Mouse (Mus musculus) MEL (cell line): ENCODE results near the gene St6galnac3. TPM values are rescaled to one million over a fixed set of nuclear protein-coding genes. Genes with fewer than 3 reads are reported as not detected.

Experiments used
- DNase-seq: peaks from one replicate; pipeline ENCODE4 v3.0.0; 2011; ENCODE audit warnings: low read depth, low spot score
- H3K27ac ChIP-seq: 2 replicates; pipeline ENCODE4 v1.5.1; 2012; ENCODE audit warnings: low read depth, mild to moderate bottlenecking, control low read depth, low read length, moderate library complexity; ENCODE audit not compliant: control insufficient read depth
- H3K27me3 ChIP-seq, 2 experiments: fragments of 150-350 bp in 1 of 2; sonication (generic) in 1 of 2; 2 replicates each; pipeline ENCODE4 v1.6.1; 2012; ENCODE audit warnings: low read length in 2 of 2, mild to moderate bottlenecking in 2 of 2, improper control_type of control experiment in 1 of 2, moderate library complexity in 1 of 2; ENCODE audit not compliant: insufficient read depth in 2 of 2, control insufficient read depth in 1 of 2
- H3K36me3 ChIP-seq, 2 experiments: 2 replicates each; pipeline ENCODE4 v1.6.1; 2012 to 2014; ENCODE audit warnings: low read length in 2 of 2, improper control_type of control experiment in 1 of 2, inconsistent platforms in 1 of 2, mild to moderate bottlenecking in 1 of 2; ENCODE audit not compliant: insufficient read depth in 2 of 2, control insufficient read depth in 1 of 2
- H3K4me1 ChIP-seq, 2 experiments: fragments of 150-350 bp in 1 of 2; sonication (generic) in 1 of 2; 2 replicates each; pipeline ENCODE4 v1.6.1; 2012; ENCODE audit warnings: low read length in 2 of 2, improper control_type of control experiment in 1 of 2, mild to moderate bottlenecking in 1 of 2; ENCODE audit not compliant: insufficient read depth in 2 of 2, control insufficient read depth in 1 of 2
- H3K4me3 ChIP-seq, 2 experiments: fragments of 150-350 bp in 1 of 2; sonication (generic) in 1 of 2; 2 replicates each; pipeline ENCODE4 v1.5.1; 2012; ENCODE audit warnings: low read depth in 2 of 2, low read length in 2 of 2, mild to moderate bottlenecking in 2 of 2, moderate library complexity in 2 of 2, control low read depth in 1 of 2, improper control_type of control experiment in 1 of 2; ENCODE audit not compliant: control insufficient read depth in 1 of 2, insufficient read depth in 1 of 2
- H3K79me2 ChIP-seq: 2 replicates; pipeline ENCODE4 v1.6.1; 2012; ENCODE audit warnings: mild to moderate bottlenecking, low read length, moderate library complexity; ENCODE audit not compliant: control insufficient read depth, poor library complexity, insufficient read depth
- H3K9ac ChIP-seq: 2 replicates; pipeline ENCODE4 v1.6.1; 2012; ENCODE audit warnings: low read depth, mild to moderate bottlenecking, control low read depth, low read length, moderate library complexity; ENCODE audit not compliant: control insufficient read depth, poor library complexity, severe bottlenecking
- H3K9me3 ChIP-seq: fragments of 150-350 bp; sonication (generic); replicated peaks from 2 replicates; pipeline ENCODE4 v1.6.1; 2012; ENCODE audit warnings: mild to moderate bottlenecking, low read length, improper control_type of control experiment, moderate library complexity; ENCODE audit not compliant: insufficient read depth
- BHLHE40 ChIP-seq: IDR thresholded peaks from 2 replicates; pipeline ENCODE4 v1.6.1; 2012; ENCODE audit warnings: low read depth, mild to moderate bottlenecking, inconsistent platforms, low read length, improper control_type of control experiment, borderline replicate concordance
- CHD1 ChIP-seq: IDR thresholded peaks from 2 replicates; pipeline ENCODE4 v1.6.1; 2012; ENCODE audit warnings: low read depth, mild to moderate bottlenecking, inconsistent platforms, low read length, improper control_type of control experiment
- CTCF ChIP-seq, 3 experiments: IDR thresholded peaks in 2 of 3; conservative IDR thresholded peaks in 1 of 3; 2 replicates each; pipeline ENCODE4 v1.5.1; 2011 to 2012; ENCODE audit warnings: low read length in 3 of 3, low read depth in 2 of 3, mild to moderate bottlenecking in 2 of 3, improper control_type of control experiment in 1 of 3, inconsistent platforms in 1 of 3, mixed read lengths in 1 of 3, moderate library complexity in 1 of 3; ENCODE audit not compliant: control insufficient read depth in 1 of 3, insufficient read depth in 1 of 3, poor library complexity in 1 of 3, severe bottlenecking in 1 of 3
- E2F4 ChIP-seq: IDR thresholded peaks from 2 replicates; pipeline ENCODE4 v1.6.1; 2011; ENCODE audit warnings: low read depth, low read length, improper control_type of control experiment, borderline replicate concordance
- ELF1 ChIP-seq: IDR thresholded peaks from 2 replicates; pipeline ENCODE4 v1.6.1; 2014; ENCODE audit warnings: low read depth, mild to moderate bottlenecking, inconsistent platforms, low read length, improper control_type of control experiment, moderate library complexity
- EP300 ChIP-seq, 2 experiments: IDR thresholded peaks; 2 replicates each; pipeline ENCODE4 v1.6.1; 2011; ENCODE audit warnings: improper control_type of control experiment in 2 of 2, low read length in 2 of 2, low read depth in 1 of 2, mild to moderate bottlenecking in 1 of 2
- GABPA ChIP-seq: IDR thresholded peaks from 2 replicates; pipeline ENCODE4 v1.6.1; 2012; ENCODE audit warnings: low read depth, mild to moderate bottlenecking, inconsistent platforms, low read length, improper control_type of control experiment, moderate library complexity
- GATA1 ChIP-seq: IDR thresholded peaks from 2 replicates; pipeline ENCODE4 v1.6.1; 2011; ENCODE audit warnings: low read depth, low read length, improper control_type of control experiment
- JUND ChIP-seq: IDR thresholded peaks from 2 replicates; pipeline ENCODE4 v1.6.1; 2011; ENCODE audit warnings: low read depth, mild to moderate bottlenecking, improper control_type of control experiment, low read length
- KAT2A ChIP-seq: conservative IDR thresholded peaks from 2 replicates; pipeline ENCODE4 v1.6.1; 2012; ENCODE audit warnings: low read depth, low read length, improper control_type of control experiment, inconsistent platforms
- MAFK ChIP-seq: IDR thresholded peaks from 2 replicates; pipeline ENCODE4 v1.6.1; 2011; ENCODE audit warnings: low read depth, mild to moderate bottlenecking, low read length, improper control_type of control experiment, borderline replicate concordance
- MAX ChIP-seq: IDR thresholded peaks from 2 replicates; pipeline ENCODE4 v1.6.1; 2011; ENCODE audit warnings: low read length, improper control_type of control experiment
- MAZ ChIP-seq: IDR thresholded peaks from 2 replicates; pipeline ENCODE4 v1.6.1; 2012; ENCODE audit warnings: low read depth, mild to moderate bottlenecking, inconsistent platforms, low read length, improper control_type of control experiment
- MEF2A ChIP-seq: IDR thresholded peaks from 2 replicates; pipeline ENCODE4 v1.6.1; 2014; ENCODE audit warnings: low read depth, mild to moderate bottlenecking, inconsistent platforms, low read length, improper control_type of control experiment; ENCODE audit not compliant: poor library complexity, insufficient replicate concordance, severe bottlenecking; ENCODE audit errors: extremely low read depth
- MXI1 ChIP-seq: IDR thresholded peaks from 2 replicates; pipeline ENCODE4 v1.6.1; 2011; ENCODE audit warnings: mild to moderate bottlenecking, low read depth, low read length, improper control_type of control experiment
- MYC ChIP-seq: IDR thresholded peaks from 2 replicates; pipeline ENCODE4 v1.6.1; 2011; ENCODE audit warnings: low read depth, mild to moderate bottlenecking, low read length, improper control_type of control experiment, moderate library complexity
- NELFE ChIP-seq: IDR thresholded peaks from 2 replicates; pipeline ENCODE4 v1.6.1; 2011; ENCODE audit warnings: low read depth, low read length, improper control_type of control experiment
- NRF1 ChIP-seq: IDR thresholded peaks from 2 replicates; pipeline ENCODE4 v1.6.1; 2014; ENCODE audit warnings: low read depth, mild to moderate bottlenecking, inconsistent platforms, low read length, improper control_type of control experiment, moderate library complexity; ENCODE audit not compliant: poor library complexity, insufficient read depth, severe bottlenecking
- POLR2AphosphoS2 ChIP-seq: IDR thresholded peaks from 2 replicates; pipeline ENCODE4 v1.6.1; 2011; ENCODE audit warnings: low read length, improper control_type of control experiment
- RAD21 ChIP-seq: IDR thresholded peaks from 2 replicates; pipeline ENCODE4 v1.6.1; 2011; ENCODE audit warnings: mild to moderate bottlenecking, low read depth, low read length, improper control_type of control experiment
- RCOR1 ChIP-seq: IDR thresholded peaks from 2 replicates; pipeline ENCODE4 v1.6.1; 2012; ENCODE audit warnings: low read depth, mild to moderate bottlenecking, inconsistent platforms, low read length, improper control_type of control experiment
- SMC3 ChIP-seq: IDR thresholded peaks from 2 replicates; pipeline ENCODE4 v1.6.1; 2011; ENCODE audit warnings: low read depth, low read length, improper control_type of control experiment
- TAL1 ChIP-seq: IDR thresholded peaks from 2 replicates; pipeline ENCODE4 v1.6.1; 2012; ENCODE audit warnings: mild to moderate bottlenecking, inconsistent platforms, low read length, moderate library complexity, mixed read lengths
- TBP ChIP-seq: IDR thresholded peaks from 2 replicates; pipeline ENCODE4 v1.8.0; 2011; ENCODE audit warnings: low read depth, low read length, improper control_type of control experiment
- TCF12 ChIP-seq: IDR thresholded peaks from 2 replicates; pipeline ENCODE4 v1.6.1; 2014; ENCODE audit warnings: low read depth, mild to moderate bottlenecking, inconsistent platforms, low read length, improper control_type of control experiment, moderate library complexity
- UBTF ChIP-seq: IDR thresholded peaks from 2 replicates; pipeline ENCODE4 v1.6.1; 2012; ENCODE audit warnings: low read depth, mild to moderate bottlenecking, inconsistent platforms, low read length, improper control_type of control experiment, moderate library complexity, borderline replicate concordance; ENCODE audit not compliant: insufficient read depth
- USF1 ChIP-seq: IDR thresholded peaks from 2 replicates; pipeline ENCODE4 v1.6.1; 2014; ENCODE audit warnings: low read depth, mild to moderate bottlenecking, inconsistent platforms, low read length, improper control_type of control experiment, moderate library complexity
- USF2 ChIP-seq, 2 experiments: IDR thresholded peaks; 2 replicates each; pipeline ENCODE4 v1.6.1; 2011 to 2012; ENCODE audit warnings: improper control_type of control experiment in 2 of 2, low read length in 2 of 2, borderline replicate concordance in 1 of 2, inconsistent platforms in 1 of 2, low read depth in 1 of 2, mild to moderate bottlenecking in 1 of 2; ENCODE audit not compliant: insufficient read depth in 1 of 2
- ZC3H11A ChIP-seq: IDR thresholded peaks from 2 replicates; pipeline ENCODE4 v1.6.1; 2012; ENCODE audit warnings: low read depth, mild to moderate bottlenecking, inconsistent platforms, low read length, improper control_type of control experiment
- ZKSCAN1 ChIP-seq: IDR thresholded peaks from 2 replicates; pipeline ENCODE4 v1.6.1; 2012; ENCODE audit warnings: low read depth, mild to moderate bottlenecking, inconsistent platforms, low read length, improper control_type of control experiment, moderate library complexity
- ZMIZ1 ChIP-seq: IDR thresholded peaks from 2 replicates; pipeline ENCODE4 v1.6.1; 2012; ENCODE audit warnings: low read depth, mild to moderate bottlenecking, inconsistent platforms, low read length, improper control_type of control experiment, moderate library complexity
- polyA plus RNA-seq, 2 experiments: library from polyadenylated mRNA; stranded (reverse) in 1 of 2; unstranded in 1 of 2; fragments of >175 nt in 1 of 2; fragments of >200 nt in 1 of 2; gene quantifications; 2 replicates each; pipeline versions ENCODE4 v1.2.1 to v1.2.4; 2012; ENCODE audit warnings: low replicate concordance in 2 of 2, low read depth in 1 of 2; ENCODE audit not compliant: insufficient read length in 2 of 2, insufficient read depth in 1 of 2, missing spikeins in 1 of 2
- total RNA-seq: library from RNA; depleted of rRNA; stranded (reverse); fragments of 300-350 nt; gene quantifications from 2 replicates; pipeline ENCODE4 v1.2.3, GENCODE M21; 2012

Gene St6galnac3
- total and polyA plus RNA-seq, 3 experiments, result 7.8 to 11.4 TPM; not detected in 1

DNA sequence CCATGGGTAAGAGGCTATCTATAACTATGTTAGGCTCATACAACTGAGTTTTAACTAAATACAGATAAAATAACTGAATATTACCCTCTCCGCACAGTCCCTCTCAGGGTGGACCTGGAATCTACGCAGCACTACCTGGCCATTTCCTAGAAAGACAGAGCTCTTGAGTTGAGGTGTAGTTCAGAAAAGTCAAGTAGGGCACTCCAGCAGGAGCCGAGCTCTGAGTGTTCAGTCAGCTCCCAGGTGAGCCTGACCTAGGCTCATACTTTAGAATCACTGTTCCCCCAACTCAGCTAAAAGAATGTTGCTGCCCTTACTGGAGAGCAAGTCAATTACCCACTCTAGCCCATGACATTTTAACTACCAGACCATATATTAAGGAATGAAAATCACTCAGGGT, 324.7 kb downstream of the St6galnac3 start:
- H3K36me3 ChIP-seq, result no peaks in the 10 kb centered on the region
- no peaks in the 10 kb centered on the region for H3K79me2 ChIP-seq
- H3K9ac ChIP-seq, result no peak overlapping the region
- no peaks in the 10 kb centered on the region for H3K4me1 ChIP-seq
- H3K9me3 ChIP-seq, result no peaks in the 10 kb centered on the region
- DNase-seq, result no peak
- TF ChIP-seq TBP (no peak), MYC (no peak)
- H3K27me3 ChIP-seq, result no peaks in the 10 kb centered on the region
- no peak overlapping the region for H3K4me3 ChIP-seq
- H3K27ac ChIP-seq, result no peak overlapping the region

DNA sequence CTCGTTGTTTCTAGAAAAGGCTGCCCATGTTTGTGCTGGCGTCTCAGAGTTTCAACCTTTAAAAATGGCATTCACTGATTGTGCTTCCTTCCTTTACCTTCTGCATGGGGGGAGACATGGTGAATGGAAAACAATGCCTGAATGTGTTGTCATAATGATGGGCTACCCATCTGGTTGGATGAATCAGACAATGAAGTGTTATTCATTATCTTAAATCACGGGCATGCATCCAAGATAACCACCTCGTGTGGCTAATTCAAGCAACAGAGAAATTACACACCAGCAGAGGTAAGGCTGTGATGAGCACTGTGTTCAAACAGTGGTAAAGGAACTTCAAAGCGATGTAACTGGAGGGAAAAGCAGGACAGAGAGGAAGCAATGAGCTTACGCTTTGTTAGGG, 325.4 kb downstream of the St6galnac3 start:
- DNase-seq, result no peak

DNA sequence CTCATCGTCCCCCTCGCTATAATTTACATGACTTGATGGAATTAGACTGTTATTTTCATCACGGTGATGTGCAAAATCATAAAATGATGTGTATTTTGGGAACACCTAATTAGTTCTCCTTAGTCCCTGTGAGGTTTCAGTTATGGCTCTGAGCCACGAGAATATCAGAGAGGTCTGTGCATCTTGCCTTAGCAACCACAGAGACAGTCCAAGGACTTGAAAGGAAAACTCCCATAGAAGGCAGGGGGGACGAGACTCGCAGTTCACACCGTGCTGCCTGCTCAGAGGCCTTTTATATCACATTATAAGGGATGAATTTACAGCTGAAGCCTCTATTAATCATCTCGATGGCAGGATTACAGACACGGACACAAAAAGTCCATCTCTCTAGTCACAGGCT, 327.2 kb downstream of the St6galnac3 start:
- Histone ChIP-seq H3K4me1 (no peaks in the 10 kb centered on the region), H3K9ac (no peak overlapping the region), H3K27ac (no peak overlapping the region), H3K79me2 (no peaks in the 10 kb centered on the region), H3K27me3 (no peaks in the 10 kb centered on the region), H3K4me3 (no peak overlapping the region), H3K36me3 (no peaks in the 10 kb centered on the region), H3K9me3 (no peaks in the 10 kb centered on the region)
- DNase-seq, result no peak
- no peak for TF ChIP-seq E2F4
- TF ChIP-seq KAT2A, result no peak
- TF ChIP-seq MAFK, result no peak
- no peak for TF ChIP-seq GABPA
- no peak for TF ChIP-seq MAX
- no peak for TF ChIP-seq ZKSCAN1
- TF ChIP-seq UBTF, result no peak
- TF ChIP-seq MYC, result no peak
- no peak for TF ChIP-seq RCOR1
- TF ChIP-seq MXI1, result no peak
- no peak for TF ChIP-seq POLR2AphosphoS2
- no peak for TF ChIP-seq MAZ
- no peak for TF ChIP-seq TCF12
- TF ChIP-seq MEF2A, result no peak
- no peak for TF ChIP-seq JUND
- TF ChIP-seq BHLHE40, result no peak
- no peak for TF ChIP-seq EP300 (IDR thresholded peaks at IDR 0.05; ENCODE audit: low read depth in 1 of 2, low read length in 2 of 2)
- no peak for TF ChIP-seq TAL1

More for the DNA sequence above, 325.4 kb downstream of the St6galnac3 start:
- H3K36me3 ChIP-seq, result no peaks in the 10 kb centered on the region
- H3K27ac ChIP-seq, result no peak overlapping the region
- H3K79me2 ChIP-seq, result no peaks in the 10 kb centered on the region
- no peak for TF ChIP-seq POLR2AphosphoS2
- TF ChIP-seq USF2 (IDR thresholded peaks at IDR 0.05; ENCODE audit: borderline replicate concordance in 1 of 2, insufficient read depth in 1 of 2, low read depth in 1 of 2, low read length in 2 of 2), result no peak
- no peak for TF ChIP-seq RAD21
- TF ChIP-seq JUND, result no peak
- no peak for TF ChIP-seq GATA1
- TF ChIP-seq NRF1, result no peak
- no peak for TF ChIP-seq CHD1
- no peak for TF ChIP-seq ELF1
- no peak for TF ChIP-seq GABPA
- TF ChIP-seq SMC3, result no peak
- no peak for TF ChIP-seq MAX
- TF ChIP-seq ZMIZ1, result no peak
- no peak for TF ChIP-seq USF1
- TF ChIP-seq CTCF (IDR thresholded peaks at IDR 0.05 in 2 of 3, conservative IDR thresholded peaks at IDR 0.05 in 1 of 3; ENCODE audit: control insufficient read depth in 1 of 3, insufficient read depth in 1 of 3, low read depth in 2 of 3, low read length in 3 of 3, poor library complexity in 1 of 3, severe bottlenecking in 1 of 3), result no peak
- TF ChIP-seq NELFE, result no peak
- no peak for TF ChIP-seq EP300 (IDR thresholded peaks at IDR 0.05; ENCODE audit: low read depth in 1 of 2, low read length in 2 of 2)
- TF ChIP-seq ZC3H11A, result no peak
- no peak for TF ChIP-seq MYC
- no peak for TF ChIP-seq MXI1
- TF ChIP-seq MEF2A, result no peak
- H3K27me3 ChIP-seq, result no peaks in the 10 kb centered on the region
- no peaks in the 10 kb centered on the region for H3K4me1 ChIP-seq
- no peak overlapping the region for H3K9ac ChIP-seq
- no peaks in the 10 kb centered on the region for H3K9me3 ChIP-seq
- H3K4me3 ChIP-seq, result no peak overlapping the region
